Mouse (Mus musculus) testis, adult 2 months (tissue): ENCODE measurements around the gene Cntnap2.

Experiments
- CTCF ChIP-seq: fragments of 200-500 bp; IDR thresholded peaks from 2 replicates; pipeline ENCODE4 v1.5.1; 2012; ENCODE audit warnings: low read depth, mild to moderate bottlenecking, inconsistent platforms, low read length, moderate library complexity; ENCODE audit not compliant: control insufficient read depth, insufficient read depth, insufficient replicate concordance
- POLR2A ChIP-seq: fragments of 200-500 bp; IDR thresholded peaks from 2 replicates; pipeline ENCODE4 v1.6.1; 2012; ENCODE audit warnings: low read depth, mild to moderate bottlenecking, inconsistent platforms, low read length, moderate library complexity; ENCODE audit not compliant: control insufficient read depth

- TF ChIP-seq CTCF, result no peak
- TF ChIP-seq POLR2A, result no peak
Observed at GRCm38 (mm10) chr6:45381126-45381525, 322.0 kb downstream of the Cntnap2 start.
